Mouse (Mus musculus): ENCODE data around the gene Fbxl17.
A peak's percentile ranks its signal among the peaks of the same experiment; 100 is the strongest.

Fbxl17 gene

DNA sequence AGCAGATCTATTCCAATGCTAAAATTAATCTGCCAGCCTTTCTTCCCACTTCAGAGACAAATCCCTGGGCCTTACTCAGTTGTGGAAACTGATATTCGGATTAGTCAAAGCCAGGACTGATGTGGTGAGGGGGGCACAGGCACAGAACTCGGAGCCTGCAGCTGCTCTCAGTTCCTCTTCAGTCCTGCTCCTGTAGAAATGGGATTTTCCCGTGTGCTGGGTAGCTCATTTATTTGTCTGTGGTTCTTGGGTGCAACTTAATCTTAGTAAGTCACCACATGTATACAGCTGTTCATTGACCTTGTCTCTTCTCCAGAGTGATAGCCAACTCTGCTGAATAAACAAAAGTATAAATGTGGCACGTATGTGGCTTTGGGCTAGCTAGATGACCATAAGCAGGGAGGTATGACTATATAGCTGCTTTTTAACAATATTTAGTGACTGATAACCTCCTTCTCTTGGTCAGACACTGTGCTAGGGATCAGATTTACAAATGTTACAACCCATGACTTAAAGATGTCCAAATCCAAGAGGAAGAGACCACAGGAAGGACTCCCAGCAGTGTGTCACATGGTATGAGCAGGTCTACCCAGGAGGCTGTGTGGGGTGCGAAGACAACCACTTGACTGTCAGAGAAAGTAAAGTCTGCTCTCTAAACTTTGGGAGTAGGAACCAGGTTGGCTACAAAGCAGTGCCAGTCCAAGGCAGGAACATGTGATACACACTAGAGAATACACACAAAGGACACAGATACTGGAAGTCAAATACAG lies 331.6 kb downstream of the Fbxl17 start:
- ATAC-seq (ENCODE audit: low TSS enrichment), result no peak

DNA sequence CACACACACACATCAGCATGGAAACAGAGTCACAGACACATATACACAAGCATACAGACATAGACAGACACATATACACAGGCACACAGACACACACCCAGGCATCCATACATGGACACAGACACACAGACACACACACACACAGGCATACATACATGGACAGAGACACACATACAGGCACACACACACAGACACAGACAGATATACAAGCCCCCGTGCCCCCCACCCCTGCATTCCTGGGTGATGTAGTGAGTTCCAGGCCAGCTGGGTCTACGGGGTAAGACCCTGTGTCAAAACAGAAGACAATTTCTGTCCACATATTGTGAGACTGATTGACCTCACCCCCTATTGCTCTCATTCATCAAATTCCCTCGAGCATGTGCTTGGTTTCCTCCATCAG lies 332.6 kb downstream of the Fbxl17 start:
- ATAC-seq (ENCODE audit: low TSS enrichment), result no peak

DNA sequence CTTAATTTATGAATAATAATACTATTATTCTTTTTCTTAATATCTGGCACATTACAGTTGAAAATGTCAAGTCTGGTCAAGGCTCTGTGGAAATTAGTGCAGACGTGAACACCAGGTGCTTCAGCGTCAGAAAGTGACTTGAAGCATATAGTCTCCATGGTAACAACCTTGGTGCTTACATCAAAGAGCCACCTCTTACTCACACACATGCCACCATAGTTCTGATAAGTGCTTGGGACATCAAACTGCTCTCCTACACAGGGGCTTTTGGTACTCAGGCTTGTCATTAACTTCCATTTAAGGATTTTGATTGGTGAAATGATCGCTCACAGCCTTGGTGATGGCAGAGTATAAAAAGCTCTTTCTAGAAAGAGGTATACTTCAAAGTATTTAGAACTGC lies 333.1 kb downstream of the Fbxl17 start:
- ATAC-seq (ENCODE audit: low TSS enrichment), result no peak

DNA sequence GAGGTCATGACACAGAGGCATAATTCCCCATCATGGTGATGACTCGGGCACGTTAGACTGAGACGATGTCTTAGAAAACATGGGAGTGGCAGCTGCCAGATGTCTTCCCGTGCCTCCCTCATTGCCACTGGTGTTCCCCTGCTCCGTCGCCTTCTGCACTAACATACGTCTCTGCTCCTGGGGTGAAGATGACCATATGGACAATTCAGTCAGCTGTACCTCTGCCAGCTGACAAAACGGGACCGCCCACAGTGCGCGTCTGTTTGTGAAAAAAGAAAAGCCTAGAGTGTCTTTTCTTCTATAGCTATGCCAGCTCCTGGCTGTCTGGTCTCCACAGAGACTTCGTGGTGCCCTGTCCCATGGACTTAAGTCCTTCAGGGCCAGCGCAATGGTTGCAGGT lies 334.0 kb downstream of the Fbxl17 start:
- peak; percentile 14; the same call in 1 of the 2 replicates for ATAC-seq (ENCODE audit: low TSS enrichment)

DNA sequence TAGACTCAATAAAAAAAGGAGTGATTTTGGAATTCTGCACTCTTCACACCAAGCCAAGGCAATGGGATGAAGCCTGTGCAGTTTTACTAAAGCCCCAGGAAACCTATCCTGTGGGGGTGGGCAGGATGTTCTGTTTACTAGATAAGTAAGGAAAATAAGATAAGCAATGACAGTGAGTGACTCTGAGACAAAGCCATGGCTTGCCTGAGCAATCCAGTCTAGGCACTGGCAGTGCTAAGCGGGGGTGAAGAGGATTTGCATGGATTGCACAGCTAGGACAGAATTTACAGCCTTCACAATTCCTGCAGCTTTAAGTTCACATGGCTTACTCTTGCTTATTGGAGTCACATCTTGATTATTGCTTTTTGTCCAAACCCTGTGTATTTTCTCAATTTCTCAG lies 335.5 kb downstream of the Fbxl17 start:
- peak; percentile 31; the same call in 1 of the 2 replicates for ATAC-seq (ENCODE audit: low TSS enrichment)

DNA sequence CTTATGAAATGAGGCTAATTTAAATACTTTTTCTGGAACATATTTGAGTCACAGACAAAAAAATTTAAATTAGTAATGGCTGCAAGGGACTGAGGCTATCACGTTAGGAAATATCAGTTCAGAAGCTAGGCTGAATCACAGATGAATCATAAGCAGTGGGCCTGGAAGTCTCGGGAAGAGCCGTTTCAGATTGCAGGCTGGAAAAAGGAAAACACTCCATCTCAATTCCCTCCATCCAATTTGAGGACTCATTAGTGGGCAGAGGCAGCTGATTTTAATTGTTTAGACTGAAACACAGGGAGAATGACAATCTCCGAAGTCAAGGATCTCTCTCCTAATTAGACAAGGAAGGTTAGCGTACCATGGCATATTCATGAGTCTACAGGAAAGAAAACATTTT lies 337.9 kb downstream of the Fbxl17 start:
- peak; percentile 60 for ATAC-seq (ENCODE audit: low TSS enrichment)

DNA sequence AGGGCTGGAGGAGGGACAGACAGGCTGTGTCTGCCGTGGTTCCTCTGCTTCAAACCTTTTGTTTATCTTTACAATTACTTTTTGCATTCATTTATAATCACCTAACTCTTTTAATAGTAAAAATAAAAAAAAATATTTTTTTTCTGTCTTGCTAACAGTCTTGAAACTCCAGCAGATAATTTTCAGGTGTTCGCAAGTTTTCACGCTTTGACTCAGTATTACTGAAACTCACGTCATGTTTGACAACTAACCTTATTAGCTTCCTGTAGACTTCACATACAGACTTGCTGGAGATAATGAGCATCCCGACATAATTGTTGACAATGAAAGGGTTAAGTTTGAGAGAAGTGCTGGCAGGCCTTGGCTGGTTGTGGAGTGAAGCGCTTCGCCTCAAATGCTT lies 340.6 kb downstream of the Fbxl17 start:
- no peak for ATAC-seq (ENCODE audit: low TSS enrichment)

DNA sequence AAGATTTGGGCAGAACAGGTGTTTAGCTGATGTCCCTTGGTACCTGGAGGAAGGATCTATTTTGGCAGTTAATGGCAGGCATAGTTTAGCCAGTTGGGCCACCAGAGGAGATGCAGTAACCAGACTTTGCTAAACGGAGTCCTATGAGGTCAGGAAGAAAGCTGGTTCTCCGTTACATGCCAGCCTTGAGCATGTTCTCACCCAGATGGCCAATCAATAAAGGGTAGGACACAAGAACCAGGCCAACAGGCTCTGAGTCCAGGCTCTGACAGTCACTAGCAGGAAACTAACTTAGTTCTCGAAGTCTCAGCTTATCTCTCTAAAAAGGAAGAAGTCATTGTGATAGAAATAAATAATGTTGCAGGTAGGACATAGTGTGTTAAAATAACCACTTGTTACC lies 341.4 kb downstream of the Fbxl17 start:
- no peak for ATAC-seq (ENCODE audit: low TSS enrichment)

DNA sequence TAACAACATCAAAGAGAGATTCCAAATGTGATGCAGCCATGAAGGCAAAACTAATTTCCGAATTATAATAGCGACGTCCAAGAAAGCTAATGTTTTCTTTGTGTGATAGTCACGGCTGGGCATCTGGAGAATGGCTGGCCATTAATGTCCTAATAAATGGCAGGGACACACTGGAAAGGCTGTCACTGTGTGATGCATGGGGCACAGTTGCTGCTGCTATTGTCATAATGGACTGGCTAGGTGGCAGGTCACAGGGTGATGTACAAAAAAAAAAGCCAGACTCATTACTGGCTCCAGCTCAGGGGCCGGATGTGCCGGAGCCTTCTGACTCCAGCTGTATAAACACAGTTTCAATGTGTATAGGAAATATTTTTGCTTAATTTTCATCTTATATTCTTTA lies 341.9 kb downstream of the Fbxl17 start:
- no peak for ATAC-seq (ENCODE audit: low TSS enrichment)

DNA sequence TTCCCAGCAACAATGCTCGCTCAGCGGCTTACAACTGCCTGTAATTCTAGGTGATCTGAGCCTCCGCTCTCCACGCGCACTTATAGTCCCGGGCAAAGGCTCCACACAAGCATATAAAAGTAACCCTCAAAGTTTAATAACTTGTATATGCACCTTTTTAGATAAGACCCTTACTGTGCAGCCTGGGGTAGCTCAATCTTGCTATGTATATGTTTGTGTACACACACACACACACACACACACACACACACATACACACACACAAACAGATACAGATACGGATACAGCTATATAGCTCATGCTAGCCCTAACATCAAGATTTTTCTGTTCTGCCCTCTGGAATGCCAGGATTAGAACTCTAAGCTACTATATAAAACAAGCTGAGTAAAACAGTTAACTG lies 342.8 kb downstream of the Fbxl17 start:
- ATAC-seq (ENCODE audit: low TSS enrichment), result no peak

DNA sequence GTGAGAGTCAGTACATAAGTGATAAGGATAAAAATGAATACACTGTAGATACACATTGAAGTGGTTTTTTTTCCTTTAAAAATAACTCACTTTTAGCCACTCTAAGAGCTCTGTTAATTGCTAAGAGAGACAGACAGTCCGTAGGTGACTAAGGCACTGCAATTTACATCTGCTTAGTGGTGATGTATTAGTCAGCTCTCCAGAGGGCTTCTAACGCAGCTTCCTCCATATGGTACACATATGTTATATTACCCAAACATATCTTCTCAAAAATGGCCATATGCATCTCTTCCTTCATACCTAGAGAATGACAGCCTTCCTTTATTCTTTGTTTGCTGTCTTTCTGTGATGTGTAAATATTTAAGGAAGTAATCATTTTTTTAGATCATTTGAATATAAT lies 353.3 kb downstream of the Fbxl17 start:
- ATAC-seq (ENCODE audit: low TSS enrichment), result peak; percentile 46

DNA sequence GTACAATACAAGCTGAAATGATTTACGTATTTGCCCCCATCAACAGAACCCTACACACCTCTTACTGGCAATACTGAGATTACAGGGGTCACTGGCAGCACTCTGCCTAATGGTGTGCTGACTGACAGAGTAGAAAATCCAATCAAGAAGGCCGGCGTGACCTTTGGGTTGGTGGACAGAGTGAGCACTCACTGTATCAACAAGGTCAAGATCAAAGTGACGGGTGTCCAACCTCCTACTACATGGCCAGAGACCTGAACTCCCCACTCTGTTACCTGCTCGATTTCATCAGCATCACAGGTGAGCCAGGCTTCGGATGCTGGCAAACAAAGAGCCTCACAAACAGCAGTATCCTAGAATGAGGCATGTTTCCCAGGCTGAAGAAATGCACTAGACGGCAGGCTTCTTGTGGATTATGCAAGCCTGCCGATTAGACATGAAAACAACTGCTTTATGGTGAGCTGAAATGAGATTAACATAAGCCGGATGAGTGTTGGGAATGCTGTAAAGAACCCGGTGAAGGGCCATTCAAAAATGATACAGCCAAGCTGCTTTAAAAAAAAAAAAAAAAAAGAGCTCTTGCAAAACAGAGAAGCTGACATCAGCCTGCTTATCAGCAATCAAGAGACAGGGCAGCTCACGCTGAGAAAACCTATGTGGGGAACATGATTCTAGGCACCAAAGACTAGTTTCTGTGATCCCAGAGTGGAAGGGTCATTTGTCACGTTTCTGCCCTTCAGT lies 353.9 kb downstream of the Fbxl17 start:
- ATAC-seq (ENCODE audit: low TSS enrichment), result peak; percentile 31

DNA sequence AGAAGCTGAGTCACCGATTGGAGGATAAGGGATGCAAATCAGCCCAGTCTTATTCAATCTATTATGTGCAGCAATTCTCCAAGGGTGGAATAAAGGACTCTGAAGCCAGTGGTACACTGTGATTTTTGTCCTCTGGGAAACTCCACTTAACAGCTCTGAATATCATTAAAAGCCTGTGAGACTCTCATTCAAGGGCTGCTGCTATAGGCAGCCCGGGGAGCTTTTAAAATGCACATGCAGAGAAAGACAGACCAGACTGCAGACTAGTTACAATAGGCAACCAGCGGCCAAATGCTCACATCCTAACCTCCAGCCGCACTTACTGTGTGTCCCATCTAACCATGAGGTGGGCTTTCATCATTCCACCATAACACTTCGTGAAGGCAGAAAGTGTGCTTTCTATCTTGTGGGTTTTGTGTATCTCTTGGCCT lies 354.5 kb downstream of the Fbxl17 start:
- peak; percentile 31; the same call in 1 of the 2 replicates for ATAC-seq (ENCODE audit: low TSS enrichment)

DNA sequence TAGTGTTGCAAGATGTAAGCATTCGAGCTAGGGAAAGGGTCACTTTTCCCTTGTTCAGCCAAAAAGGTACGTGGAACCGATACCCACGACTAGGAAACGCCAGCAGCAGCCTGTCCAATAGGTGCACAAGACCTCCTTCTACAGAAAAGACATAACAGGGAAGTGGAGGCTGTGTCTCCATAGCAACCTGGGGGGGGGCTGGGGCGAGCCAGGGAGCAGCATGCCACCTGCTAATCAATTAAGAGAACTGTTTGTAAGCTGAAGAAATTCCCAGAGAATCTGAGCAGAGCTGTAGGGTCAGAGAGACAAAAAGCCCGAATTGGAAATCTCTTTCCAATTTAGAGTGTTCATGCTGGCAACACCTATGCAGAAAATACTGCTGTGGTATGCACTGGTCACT lies 356.0 kb downstream of the Fbxl17 start:
- ATAC-seq (ENCODE audit: low TSS enrichment), result no peak

DNA sequence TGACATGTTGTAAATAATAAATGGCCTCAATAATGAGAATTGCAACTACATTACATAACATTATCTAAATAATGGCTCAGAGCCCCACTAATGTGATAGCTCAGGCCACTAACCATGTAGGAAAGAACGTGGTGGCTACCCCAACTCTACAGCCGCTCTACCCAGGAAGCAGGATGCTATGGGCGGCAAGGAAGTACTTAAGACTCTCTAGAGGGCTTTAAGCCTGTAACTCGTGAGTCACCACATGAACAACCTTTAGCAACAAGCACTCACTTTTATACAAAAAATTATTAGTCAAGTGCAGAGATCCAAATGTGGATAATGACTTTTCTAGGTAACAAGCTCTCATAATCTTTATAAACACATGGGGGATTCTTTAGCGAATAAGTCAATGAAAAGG lies 365.0 kb downstream of the Fbxl17 start:
- ATAC-seq (ENCODE audit: low TSS enrichment), result no peak

DNA sequence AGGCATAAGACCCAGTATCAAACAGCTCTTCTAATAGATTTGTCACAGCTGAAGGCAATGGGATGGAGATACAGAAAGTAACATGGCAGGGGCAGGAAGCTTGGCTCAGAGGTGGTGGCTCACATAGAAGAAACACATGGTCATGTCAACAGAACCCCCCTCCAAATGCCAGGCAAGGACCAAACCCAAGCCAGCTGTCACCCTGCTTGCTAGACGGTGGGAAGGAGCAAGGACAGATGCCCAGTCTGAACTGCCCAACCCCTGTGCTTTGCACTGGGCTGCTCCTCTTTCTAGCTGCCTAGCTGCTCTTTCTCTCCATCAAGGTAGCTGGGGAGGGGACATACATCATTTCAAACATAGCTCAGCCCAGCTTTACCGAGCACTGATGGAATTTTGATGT lies 377.4 kb downstream of the Fbxl17 start:
- no peak for ATAC-seq (ENCODE audit: low TSS enrichment)

DNA sequence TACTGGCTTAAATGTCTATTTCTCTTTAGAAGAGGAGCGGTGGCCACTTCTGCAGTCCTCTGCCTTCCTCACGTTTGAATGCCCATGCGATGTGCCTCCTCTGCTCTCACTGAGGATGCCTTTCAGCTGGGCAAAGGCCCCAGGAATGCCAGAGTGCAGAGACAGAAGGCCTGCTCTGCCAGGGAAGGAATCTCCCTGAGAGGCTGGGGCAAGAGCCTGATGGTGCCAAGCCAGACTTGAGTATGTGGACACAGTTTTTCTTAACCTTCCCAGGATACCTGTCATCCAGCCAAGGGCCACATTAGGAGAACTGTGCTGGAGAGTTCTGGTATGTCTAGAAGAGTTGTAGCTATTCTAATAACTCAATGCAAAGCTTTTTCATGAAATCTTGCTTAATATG lies 380.1 kb downstream of the Fbxl17 start:
- no peak for ATAC-seq (ENCODE audit: low TSS enrichment)

DNA sequence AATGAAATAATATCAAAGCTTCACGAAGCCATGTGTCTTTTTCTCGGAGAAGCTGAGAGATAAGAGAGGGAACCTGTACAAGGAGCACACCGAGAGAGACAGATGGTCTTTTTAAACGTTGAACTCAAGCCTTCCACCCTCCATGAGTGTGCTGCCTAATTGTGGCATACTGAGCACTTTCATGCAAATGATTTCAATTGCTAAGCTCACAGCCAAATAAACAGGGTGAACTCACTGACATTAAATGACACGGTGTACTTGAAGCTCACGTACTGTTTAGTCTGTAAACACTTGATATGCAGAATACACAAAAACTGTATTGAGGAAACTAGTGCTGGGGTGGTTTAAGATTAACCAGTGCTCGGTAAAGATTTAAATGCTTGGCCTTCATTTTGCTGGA lies 380.7 kb downstream of the Fbxl17 start:
- ATAC-seq (ENCODE audit: low TSS enrichment), result no peak

DNA sequence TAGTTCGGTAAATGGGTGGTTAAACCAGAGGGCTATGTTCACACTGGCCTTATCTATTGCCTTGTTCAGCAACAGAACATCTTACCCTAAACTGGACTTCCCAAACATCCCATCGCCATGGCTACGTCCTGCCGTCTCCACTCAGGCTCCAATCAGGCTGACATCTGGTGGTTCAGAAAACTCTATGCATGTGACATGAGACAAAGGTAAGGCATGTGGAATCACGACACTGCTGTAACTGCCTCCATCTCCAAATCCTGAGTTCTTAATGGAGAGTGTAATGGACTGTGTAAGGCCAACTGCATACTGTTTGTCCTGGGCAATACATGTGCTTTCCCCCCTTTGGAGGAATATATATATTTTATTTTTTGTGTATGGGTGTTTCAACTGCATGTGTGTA lies 382.7 kb downstream of the Fbxl17 start:
- ATAC-seq (ENCODE audit: low TSS enrichment), result no peak

DNA sequence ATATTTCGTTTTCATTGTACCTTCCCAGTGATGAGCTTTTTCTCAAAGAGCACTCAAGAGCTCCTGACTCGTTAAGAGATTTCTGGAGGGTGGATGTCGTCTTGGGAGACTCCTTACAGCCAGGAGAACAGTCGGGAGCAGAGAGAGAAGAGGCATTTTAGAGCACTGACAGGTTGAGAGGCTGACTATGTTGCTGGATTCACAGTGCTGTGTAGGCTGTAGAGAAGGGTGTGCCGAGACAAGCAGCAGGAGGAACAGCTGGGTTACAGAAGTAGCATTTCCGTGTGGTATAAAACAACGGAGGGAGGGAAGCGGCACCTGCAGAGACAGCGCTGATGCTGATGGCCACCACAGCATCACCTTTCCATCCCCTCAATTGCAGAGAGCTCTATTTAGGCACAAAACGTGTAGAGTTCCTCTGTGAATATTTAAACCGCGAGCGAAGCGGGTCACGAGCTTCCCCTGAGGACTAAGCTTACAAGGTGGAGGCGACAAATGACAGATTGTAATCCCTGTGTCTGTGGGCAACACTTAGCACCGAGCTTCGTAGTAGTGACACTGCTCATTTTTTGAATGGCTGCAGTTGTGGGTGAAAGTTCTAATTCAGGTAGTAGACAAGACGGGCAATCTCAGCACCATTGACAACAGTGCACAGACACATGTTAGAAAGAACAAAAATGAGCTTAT lies 385.3 kb downstream of the Fbxl17 start:
- ATAC-seq (ENCODE audit: low TSS enrichment), result peak; percentile 71

DNA sequence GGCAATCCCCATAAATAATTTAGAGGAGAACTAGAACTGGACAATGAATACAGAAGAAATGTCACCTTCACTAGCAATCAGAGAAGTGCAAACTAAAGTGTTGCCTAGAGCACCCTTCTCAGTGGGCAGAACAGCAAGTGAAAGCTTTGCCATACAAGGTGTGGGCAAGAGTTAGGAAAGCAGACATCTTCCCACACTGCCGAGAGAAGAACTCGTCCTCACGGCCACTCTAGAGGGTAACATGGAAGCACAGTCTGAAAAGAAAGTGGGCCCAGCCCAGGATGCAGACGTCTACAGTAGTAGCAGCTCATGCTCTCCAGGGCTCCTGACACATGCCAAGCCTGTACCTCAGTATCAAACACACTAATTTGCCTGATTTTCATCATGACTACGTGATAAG lies 387.0 kb downstream of the Fbxl17 start:
- ATAC-seq (ENCODE audit: low TSS enrichment), result peak; percentile 53; the same call in 1 of the 2 replicates

DNA sequence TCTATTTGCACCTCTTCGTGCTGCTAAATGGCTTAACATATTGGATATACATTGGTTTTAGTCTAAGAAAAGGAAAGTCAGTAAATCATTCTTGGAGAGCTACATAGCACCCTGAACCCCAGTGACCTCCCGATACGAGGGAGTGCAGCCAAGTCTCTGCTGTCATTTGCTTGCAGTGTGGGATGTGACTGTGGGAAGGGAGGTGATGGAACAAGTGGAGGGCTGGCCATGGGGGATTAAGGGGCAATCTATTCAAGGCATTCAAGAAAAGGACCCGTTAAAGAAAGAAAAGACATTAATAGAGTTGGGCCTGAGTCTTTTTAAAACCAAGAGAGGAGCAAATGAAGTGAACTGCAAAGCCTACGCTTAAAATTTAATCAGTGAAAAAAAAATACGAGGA lies 388.8 kb downstream of the Fbxl17 start:
- no peak for ATAC-seq (ENCODE audit: low TSS enrichment)

Measured in frontal cortex, adult (tissue).